Mouse (Mus musculus) urinary bladder, postnatal 14 days (tissue): ENCODE data around the gene Krtap26-1.

Source experiments
- DNase-seq: peaks from one replicate; pipeline ENCODE4 v3.0.0; 2021; ENCODE audit warnings: low spot score

The Krtap26-1 gene

GRCm38 (mm10) chr16:88647358-88647846, at the start of gene Krtap26-1:
Gene Krtap26-1 (minus strand): TSS chr16:88647796.
- no peak for DNase-seq

- DNase-seq = no peak
These were observed 48.7 kb upstream of the Krtap26-1 start for GRCm38 (mm10) chr16:88696256-88696655.

GRCm38 (mm10) chr16:88681282-88681681, 33.7 kb upstream of the Krtap26-1 start:
- DNase-seq = no peak

GRCm38 (mm10) chr16:88679099-88679498, 31.5 kb upstream of the Krtap26-1 start:
- no peak for DNase-seq

GRCm38 (mm10) chr16:88671571-88671970, 24.0 kb upstream of the Krtap26-1 start, which contains the start of gene Krtap27-1:
Gene Krtap27-1 (minus strand): TSS chr16:88671671.
- DNase-seq = no peak

- no peak for DNase-seq
These were observed 9.8 kb upstream of the Krtap26-1 start for GRCm38 (mm10) chr16:88657426-88657825.

GRCm38 (mm10) chr16:88651952-88652351, 4.4 kb upstream of the Krtap26-1 start:
- DNase-seq = no peak

DNA sequence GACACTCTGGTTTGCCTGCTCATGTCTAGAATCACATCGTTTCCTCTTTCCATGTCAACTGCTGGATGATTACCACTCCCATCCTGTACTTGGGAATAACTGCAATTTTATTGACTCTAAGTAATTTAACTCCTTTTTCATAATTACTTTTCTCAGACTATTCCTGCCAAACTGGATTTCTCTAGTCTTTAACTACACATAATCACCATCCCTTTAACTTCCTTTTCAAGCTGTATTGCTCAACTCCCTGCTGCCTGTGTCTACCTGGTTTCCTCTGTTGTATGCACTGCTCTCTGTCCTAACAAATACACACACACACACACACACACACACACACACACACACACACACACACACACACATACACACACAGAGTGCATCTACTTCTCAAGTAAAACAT, 3.5 kb upstream of the Krtap26-1 start:
- no peak for DNase-seq

GRCm38 (mm10) chr16:88646366-88647111, 1.1 kb downstream of the Krtap26-1 start:
- no peak for DNase-seq

DNA sequence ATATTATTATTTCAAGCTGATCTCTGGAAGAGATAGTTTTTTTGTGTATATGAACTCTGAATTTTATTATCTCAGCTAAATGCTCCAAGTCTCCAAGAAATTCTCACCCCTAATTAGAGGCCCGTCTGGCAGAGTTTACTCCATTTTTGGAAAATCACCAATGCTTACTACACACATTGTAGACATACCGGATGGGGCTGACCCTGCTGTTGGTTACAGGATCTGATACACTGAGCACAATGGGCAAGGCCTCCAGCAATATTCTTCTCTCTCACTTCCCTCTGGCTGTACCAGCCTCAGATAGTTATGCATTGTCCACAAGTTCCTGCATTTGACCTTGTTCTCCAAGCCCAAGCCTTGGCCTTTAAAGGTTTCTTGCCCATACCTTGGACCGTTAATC, 7.5 kb downstream of the Krtap26-1 start:
- no peak for DNase-seq

- peak; percentile 34 for DNase-seq
These were observed 12.5 kb downstream of the Krtap26-1 start for GRCm38 (mm10) chr16:88635142-88635541.

GRCm38 (mm10) chr16:88631474-88631873, 16.1 kb downstream of the Krtap26-1 start:
- DNase-seq = no peak

- no peak for DNase-seq
These were observed 20.0 kb downstream of the Krtap26-1 start, which contains the start of gene 2310079G19Rik for GRCm38 (mm10) chr16:88627566-88627965. Gene 2310079G19Rik (minus strand): TSS chr16:88627666.

GRCm38 (mm10) chr16:88612712-88613111, 34.9 kb downstream of the Krtap26-1 start:
- no peak for DNase-seq

GRCm38 (mm10) chr16:88611922-88612321, 35.7 kb downstream of the Krtap26-1 start, which contains the start of gene Krtap24-1:
Gene Krtap24-1 (minus strand): TSS chr16:88612279.
- DNase-seq = no peak

DNA sequence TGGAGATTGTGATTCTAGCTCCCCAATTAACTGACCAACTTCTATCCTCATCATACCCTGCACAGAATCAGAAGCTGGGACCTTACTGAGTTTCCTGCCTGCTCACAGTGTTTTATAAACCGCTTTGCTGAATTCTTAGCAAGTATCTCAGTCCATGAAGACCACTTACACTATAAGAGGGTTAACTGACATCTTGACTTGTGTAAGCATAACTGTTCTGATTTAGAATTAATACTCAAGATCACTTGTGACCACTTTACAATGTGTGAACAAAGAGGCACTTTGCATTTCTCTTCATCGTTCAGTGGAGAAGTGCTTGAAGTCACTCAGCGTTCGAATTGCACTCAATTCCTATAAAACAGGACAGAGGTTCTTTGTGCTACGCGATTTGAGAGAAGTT, 43.0 kb downstream of the Krtap26-1 start:
- DNase-seq = no peak

GRCm38 (mm10) chr16:88602464-88602863, 45.1 kb downstream of the Krtap26-1 start:
- DNase-seq = no peak

DNA sequence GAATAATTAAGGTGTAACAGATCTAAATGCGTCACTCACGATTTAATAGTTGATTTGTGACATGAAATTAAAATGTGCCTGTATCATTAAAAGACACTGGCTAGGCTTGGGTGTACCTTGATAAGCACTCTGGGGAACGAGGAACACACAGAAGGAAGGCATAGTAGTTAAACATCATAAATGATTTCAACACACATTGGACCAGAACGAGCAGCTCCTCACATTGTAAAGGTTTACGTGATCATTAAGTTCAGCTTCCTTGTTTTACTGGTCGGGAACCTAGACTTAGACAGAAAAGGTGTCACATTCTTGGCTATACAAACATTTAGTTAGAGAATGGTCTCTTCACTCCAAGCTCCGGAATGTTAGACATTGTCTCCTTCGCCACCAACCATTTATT, 47.3 kb downstream of the Krtap26-1 start:
- no peak for DNase-seq

DNA sequence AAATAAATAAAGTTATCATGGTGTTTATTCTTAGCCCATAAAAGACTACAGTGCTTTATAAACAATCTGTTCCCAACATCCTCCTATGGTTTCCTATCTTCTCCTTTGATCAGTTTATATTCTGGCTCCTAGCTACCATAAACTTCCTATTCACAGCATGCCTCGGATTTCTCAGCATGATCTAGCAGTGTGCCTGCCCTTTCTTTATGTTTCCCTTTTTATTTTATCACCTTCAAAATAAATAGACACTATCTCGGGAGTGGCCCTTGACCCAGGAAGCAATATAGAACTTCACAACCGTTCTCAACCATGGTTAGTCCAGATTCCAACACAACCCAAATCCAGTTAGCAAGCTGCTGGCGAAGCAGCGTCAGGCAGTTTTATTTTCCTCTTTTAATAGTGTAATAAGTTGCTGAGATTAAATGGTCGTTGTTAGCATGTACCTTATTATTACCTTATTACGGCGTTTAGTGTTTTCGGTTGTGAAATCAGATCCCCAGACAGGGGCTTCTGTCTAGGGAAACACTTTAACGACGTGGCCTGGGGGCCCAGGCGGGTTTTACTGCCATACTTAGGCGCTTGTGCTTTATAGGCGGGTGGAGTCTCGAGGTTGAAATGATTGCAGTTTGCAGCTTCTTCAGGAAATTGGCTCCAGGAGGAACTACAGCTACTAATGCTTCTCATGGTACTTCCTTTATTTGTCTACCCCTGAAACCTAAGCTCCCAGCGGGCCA, 47.9 kb downstream of the Krtap26-1 start:
- DNase-seq = no peak
